Comparison of ENCODE assay signal across 18 mouse cellular contexts in the genomic region with DNA sequence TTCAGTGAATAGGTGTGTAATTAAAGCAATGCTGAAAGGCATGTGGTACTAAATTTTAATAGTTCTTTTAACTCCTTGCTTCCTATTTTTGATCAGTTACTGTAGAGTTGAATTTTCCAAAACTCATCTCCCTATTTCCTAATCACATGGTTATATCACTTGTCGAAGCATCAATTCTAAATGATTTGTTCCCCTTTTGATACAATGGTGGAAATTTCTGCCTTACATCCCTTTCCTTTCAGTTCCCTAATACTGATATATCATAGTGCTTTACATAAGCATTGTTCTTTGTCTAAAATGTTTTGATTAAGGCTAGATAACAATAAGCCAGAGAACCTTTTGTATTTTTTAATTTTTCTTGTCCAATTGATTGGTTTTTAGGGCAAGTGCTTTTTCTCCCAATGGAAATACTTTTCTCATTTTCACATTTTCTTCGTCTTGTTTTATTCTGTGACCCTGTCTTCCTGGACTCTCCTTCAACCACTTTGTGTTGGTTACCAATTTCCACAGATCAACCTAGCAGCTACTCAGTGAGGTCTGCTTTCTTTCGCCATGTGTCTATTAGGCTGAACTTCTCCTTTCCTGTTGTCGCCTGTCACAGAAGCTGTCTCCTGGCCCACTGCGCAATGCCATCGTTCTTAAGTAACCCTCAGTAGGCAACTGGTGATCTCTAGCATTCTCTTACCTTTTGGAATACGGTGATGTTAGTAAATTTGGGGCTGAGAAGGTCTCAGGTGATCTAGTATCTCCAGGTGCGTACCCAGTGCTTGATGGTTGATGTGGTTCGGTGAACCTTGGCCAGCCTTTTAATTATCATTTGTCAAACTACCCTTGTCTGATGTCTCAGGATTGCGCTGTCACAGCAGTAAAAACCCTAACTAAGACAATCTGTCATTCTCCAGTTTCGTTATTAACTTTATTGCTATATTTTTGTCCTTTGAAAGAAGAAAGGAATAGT. TPM values are rescaled to one million over a fixed set of nuclear protein-coding genes. Genes with fewer than 3 reads are reported as not detected.
DNase-seq lines count a peak whose midpoint lies in the region; ATAC-seq and TF ChIP-seq lines count a peak whose summit lies in the region.
"Had no signal": no experiment of that assay in that cellular context is flagged by ENCODE, and none has a peak within 500 bp of the region (broad histone marks: within the 10 kb centered on the region; RNA-seq: fewer than 3 reads in every experiment).

No protein-coding gene starts in this region.

- H3K27ac ChIP-seq in kidney, adult 2 months (ENCODE audit: insufficient read depth, low read depth, low read length): peak overlapping the region; percentile 61
- H3K27ac ChIP-seq: embryonic facial prominence, embryonic 13.5 days; forebrain, embryonic 12.5 days; heart, embryonic 13.5 days had no signal

- H3K4me3 ChIP-seq in kidney, adult 2 months (ENCODE audit: insufficient read depth, low read depth, low read length): no peak overlapping the region
- H3K4me3 ChIP-seq: embryonic facial prominence, embryonic 13.5 days; forebrain, embryonic 12.5 days; heart, embryonic 13.5 days had no signal

- WGBS in kidney, adult 2 months: 69% methylated on average over 11 of the region's 11 CpGs

- H3K27me3 ChIP-seq in kidney, adult 2 months (replicated peaks; ENCODE audit: control insufficient read depth, insufficient read depth, low read length): no peaks in the 10 kb centered on the region
- H3K27me3 ChIP-seq: embryonic facial prominence, embryonic 13.5 days; forebrain, embryonic 12.5 days; heart, embryonic 13.5 days had no signal

- H3K4me1 ChIP-seq in kidney, adult 2 months (ENCODE audit: control insufficient read depth, insufficient read depth, low read length): peaks cover 38% of the 10 kb centered on the region
- H3K4me1 ChIP-seq: forebrain, embryonic 12.5 days had no signal

- TF ChIP-seq CTCF in kidney, adult 2 months (conservative IDR thresholded peaks at IDR 0.05; ENCODE audit: insufficient read depth, insufficient read length, low read depth, low read length): no peak

- DNase-seq in kidney, adult 2 months: peak; percentile 61
- DNase-seq in kidney, adult 18-20 months: no peak
- DNase-seq in lung, postnatal 36 days: peak; percentile 46
- no peak for DNase-seq in lung, adult 18-20 months
- DNase-seq in Muller cell, postnatal 12 days (ENCODE audit: inconsistent ontology term): no peak
- no peak for DNase-seq in right cerebral cortex, adult 18-20 months
- DNase-seq: adrenal gland, adult 8-10 months; cerebellum, adult 11-12 months; cerebellum, adult 9-10 months; cerebellum, postnatal 25 days; gastrocnemius, postnatal 10 days; heart, postnatal 36 days had no signal

- H3K36me3 ChIP-seq in kidney, adult 2 months (ENCODE audit: control insufficient read depth, insufficient read depth, low read length): no peaks in the 10 kb centered on the region; the same call in 1 of the 2 replicates

- ATAC-seq in megakaryocyte, adult 5-6 weeks (ENCODE audit: poor library complexity, severe bottlenecking): peak; percentile 93
- ATAC-seq: forebrain, embryonic 16.5 days; hindbrain, embryonic 16.5 days had no signal

- TF ChIP-seq POLR2A in kidney, adult 2 months (IDR thresholded peaks at IDR 0.05; ENCODE audit: low read depth, low read length): no peak

RNA-seq across cellular contexts. Expression of gene Pkp4, which starts 23.7 kb away (rescaled TPM):
- 211 and 242 TPM in 2 replicates for polyA plus RNA-seq in kidney, adult 2 months (2012; rRNA removed)
- 10.6 and 17.0 TPM in 2 replicates for total RNA-seq in megakaryocyte, adult 5-6 weeks (2015)
- total RNA-seq in megakaryocyte, adult 5-6 weeks (2017): 9.6 and 12.7 TPM in 2 replicates

RNA-seq across cellular contexts. Expression of gene Ccdc148, which starts 23.9 kb away (rescaled TPM):
- 0.90 and 1.0 TPM in 2 replicates for polyA plus RNA-seq in kidney, adult 2 months (2012; rRNA removed)
- total RNA-seq in megakaryocyte, adult 5-6 weeks (2015): 0.02 and 0.21 TPM in 2 replicates
- 0.08 and 0.11 TPM in 2 replicates for total RNA-seq in megakaryocyte, adult 5-6 weeks (2017)

Comparison
In these comparisons a context has a peak if more than half of its experiments do, and no peak if none do; other contexts are left out.
1. DNase-seq: peak in kidney, adult 2 months (single experiment) and lung, postnatal 36 days (single experiment); none in kidney, adult 18-20 months (single experiment), lung, adult 18-20 months (0 of 2), Muller cell, postnatal 12 days (single experiment) and right cerebral cortex, adult 18-20 months (single experiment).